Mouse (Mus musculus): ENCODE results near the gene Psmb9.
"Not testable (repeated sequence)": the region's sequence is repeated elsewhere in the genome, so short reads cannot be mapped to it uniquely, and the experiment has no call there.

Psmb9 gene

DNA sequence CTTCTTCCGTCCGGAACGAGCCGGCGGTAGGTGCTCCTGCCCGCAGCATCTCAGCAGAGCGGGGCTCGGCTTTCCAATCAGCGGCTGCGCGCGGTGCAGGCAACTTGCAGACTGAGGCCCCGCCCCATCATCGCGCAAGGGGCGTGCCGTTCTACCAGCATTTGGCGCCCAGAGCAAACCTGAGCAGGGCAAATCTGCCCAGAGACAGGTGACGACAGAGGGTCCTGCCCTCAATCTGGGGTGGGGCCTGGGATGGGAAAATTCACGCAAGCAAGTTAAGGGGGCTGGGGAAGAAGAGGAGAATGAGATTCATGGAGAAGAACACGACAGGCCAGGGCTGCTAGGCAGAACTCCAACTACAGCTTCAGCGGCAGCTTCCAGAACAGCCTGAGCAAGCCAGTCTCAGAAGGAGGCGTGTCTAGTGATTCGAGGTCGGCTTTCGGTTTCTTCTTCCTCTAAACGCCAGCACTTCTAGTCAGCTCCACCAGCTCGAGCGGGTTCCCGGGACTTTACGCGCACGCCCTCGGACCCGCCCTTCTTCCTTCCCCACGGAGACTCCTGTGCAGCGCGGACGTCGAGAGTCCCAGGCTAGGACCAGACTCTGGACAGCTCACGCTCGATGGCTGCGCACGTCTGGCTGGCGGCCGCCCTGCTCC, at the start of gene Psmb9, which contains the start of gene Tap1:
Psmb9 (minus strand) TSS at position 504 of the 656 bp plus-strand sequence.
Tap1 (plus strand) TSS at position 293 of the 656 bp plus-strand sequence.
- peak; percentile 74 for ATAC-seq (ENCODE audit: insufficient number of reproducible peaks, low FRiP score, low TSS enrichment)

DNA sequence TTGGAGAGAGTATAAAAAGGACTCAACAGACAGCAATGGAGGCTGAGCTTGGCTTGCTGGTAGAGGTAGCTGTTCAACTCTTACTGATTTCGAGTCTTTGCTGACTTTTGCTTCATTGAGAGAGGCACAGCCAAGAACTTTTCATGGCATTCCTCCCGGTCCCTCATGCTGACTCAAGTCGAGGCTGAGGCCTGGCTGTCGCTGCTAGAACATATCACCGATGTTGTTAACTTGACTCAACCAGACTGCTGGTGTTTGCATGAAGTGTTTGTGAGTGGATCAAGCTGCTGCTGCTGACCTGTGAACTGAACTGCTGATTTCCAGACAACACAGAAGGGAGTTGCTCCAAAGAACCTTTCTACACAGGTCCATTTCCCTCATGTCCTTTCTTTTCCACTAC, 49.1 kb upstream of the Psmb9 start:
- ATAC-seq (ENCODE audit: insufficient number of reproducible peaks, low FRiP score, low TSS enrichment) = no peak

DNA sequence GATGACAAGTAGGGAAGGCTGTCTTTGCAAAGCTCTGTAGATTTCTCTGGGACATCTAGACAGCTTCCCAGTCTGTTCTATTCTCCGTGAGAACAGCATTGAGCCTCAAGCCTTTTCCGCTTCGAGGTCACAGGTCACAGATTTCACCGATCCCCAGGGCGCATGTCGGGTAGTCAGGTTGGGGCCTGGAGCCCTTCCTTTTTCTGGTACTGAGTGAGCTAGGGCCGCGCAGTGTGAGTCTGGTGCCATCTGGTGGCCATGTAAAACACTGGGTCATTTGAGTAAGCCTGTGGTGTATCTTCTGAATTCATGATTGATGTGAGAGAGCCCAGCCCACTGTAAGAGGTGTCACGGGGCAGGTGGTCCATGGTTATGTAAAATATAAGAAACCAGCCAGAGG, 47.4 kb upstream of the Psmb9 start:
- no peak; the same call in 1 of the 2 replicates for ATAC-seq (ENCODE audit: insufficient number of reproducible peaks, low FRiP score, low TSS enrichment)

DNA sequence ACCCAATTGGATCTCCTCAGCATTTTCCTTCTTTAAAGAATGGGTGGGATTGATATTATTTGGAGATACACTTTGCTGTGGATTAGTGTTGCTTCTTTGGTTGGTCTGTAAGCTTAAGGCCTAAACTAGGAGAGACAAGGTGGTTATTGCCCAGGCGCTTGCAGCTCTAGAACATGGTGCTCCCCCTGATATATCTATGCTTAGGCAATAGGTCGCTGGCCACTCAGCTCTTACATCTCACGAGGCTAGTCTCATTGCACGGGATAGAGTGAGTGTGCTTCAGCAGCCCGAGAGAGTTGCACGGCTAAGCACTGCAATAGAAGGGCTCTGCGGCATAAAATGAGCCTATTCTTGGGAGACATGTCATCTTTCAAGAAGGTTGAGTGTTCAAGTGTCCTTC, 44.5 kb upstream of the Psmb9 start:
- not testable (repeated sequence) for ATAC-seq (ENCODE audit: insufficient number of reproducible peaks, low FRiP score, low TSS enrichment)

DNA sequence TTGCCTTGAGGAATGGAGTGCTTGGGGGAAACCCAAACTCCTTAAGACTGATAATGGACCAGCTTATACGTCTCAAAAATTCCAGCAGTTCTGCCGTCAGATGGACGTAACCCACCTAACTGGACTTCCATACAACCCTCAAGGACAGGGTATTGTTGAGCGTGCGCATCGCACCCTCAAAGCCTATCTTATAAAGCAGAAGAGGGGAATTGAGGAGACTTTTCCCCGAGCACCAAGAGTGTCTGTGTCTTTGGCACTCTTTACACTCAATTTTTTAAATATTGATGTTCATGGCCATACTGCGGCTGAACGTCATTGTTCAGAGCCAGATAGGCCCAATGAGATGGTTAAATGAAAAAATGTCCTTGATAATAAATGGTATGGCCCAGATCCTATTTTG, 43.4 kb upstream of the Psmb9 start:
- not testable (repeated sequence) for ATAC-seq (ENCODE audit: insufficient number of reproducible peaks, low FRiP score, low TSS enrichment)

DNA sequence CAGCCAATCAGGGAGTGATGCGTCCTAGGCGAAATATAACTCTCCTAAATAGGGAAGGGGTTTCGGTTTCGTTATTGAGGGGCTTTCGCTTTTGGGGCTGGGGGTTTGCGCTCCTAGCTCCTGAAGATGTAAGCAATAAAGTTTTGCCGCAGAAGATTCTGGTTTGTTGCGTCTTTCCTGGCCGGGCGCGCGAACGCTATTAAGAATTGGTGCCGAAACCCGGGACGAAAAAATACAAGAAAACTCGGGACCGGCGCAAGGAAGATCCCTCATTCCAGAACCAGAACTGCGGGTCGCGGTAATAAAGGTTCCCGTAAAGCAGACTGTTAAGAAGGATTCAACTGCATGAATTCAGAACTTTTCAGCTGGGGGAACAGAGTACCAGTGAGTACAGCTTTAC, 38.3 kb upstream of the Psmb9 start:
- ATAC-seq (ENCODE audit: insufficient number of reproducible peaks, low FRiP score, low TSS enrichment) = not testable (repeated sequence)

DNA sequence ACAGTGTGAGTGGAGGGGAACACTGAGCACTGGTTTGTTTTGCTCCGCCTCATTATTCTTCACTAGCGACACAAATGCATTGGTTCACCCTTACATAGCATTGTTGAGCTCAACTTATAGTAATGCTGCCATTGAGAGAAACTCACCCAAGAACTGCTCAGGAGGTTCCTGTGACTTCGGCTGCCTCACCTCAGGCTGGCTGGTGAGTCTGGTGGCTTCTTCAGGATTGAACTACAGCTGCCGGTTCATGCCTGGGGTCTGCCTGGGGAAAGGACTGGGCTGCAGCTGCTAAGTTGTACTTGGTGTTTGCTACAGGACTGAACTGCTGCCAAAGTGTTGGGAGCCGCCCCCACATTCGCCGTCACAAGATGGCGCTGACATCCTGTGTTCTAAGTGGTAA, 37.9 kb upstream of the Psmb9 start:
- ATAC-seq (ENCODE audit: insufficient number of reproducible peaks, low FRiP score, low TSS enrichment) = no peak

DNA sequence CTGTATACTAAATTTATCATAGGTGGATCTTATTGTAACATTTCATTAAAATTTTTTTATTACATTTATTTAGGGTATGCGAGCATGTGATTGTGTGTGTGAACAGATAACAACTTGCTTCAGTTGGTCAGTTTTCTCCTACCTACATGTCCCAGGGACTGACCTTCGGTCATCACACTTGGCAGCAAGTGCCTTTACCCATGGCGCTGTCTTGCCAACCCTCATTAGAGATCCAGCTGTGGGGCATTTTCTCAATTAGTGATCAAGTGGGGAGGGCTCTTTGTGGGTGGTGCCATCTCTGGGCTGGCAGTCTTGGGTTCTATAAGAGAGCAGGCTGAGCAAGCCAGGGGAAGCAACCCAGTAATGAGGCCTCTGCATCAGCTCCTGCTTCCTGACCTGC, 37.3 kb upstream of the Psmb9 start:
- no peak for ATAC-seq (ENCODE audit: insufficient number of reproducible peaks, low FRiP score, low TSS enrichment)

DNA sequence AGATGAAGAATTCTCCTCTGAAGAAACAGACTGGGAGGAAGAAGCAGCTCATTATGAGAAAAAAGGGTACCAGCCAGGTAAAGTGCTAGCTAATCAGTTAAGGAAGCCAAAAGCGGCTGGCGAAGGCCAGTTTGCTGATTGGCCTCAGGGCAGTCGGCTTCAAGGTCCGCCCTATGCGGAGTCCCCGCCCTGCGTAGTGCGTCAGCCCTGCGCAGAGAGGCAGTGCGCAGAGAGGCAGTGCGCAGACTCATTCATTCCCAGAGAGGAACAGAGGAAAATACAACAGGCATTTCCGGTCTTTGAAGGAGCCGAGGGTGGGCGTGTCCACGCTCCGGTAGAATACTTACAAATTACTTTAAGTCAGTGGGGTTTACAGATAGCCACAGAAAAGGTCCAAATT, 32.8 kb upstream of the Psmb9 start:
- not testable (repeated sequence) for ATAC-seq (ENCODE audit: insufficient number of reproducible peaks, low FRiP score, low TSS enrichment)

DNA sequence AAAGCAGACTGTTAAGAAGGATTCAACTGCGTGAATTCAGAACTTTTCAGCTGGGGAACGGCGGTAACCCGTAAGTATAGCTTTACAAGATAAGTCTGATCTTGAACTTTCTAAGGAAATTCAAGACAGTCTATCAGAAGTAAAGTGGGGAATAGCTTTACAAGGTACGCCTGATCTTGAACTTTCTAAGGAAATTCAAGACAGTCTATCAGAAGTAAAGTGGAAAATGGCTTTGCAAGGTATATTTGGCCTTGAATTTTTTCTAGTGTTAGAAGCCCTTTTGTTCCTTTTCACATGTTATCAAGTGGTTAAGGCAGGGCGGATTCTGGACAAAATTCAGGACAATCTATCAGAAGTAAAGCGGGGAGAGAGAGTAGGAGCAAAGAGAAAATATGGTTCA, 32.2 kb upstream of the Psmb9 start:
- not testable (repeated sequence) for ATAC-seq (ENCODE audit: insufficient number of reproducible peaks, low FRiP score, low TSS enrichment)

DNA sequence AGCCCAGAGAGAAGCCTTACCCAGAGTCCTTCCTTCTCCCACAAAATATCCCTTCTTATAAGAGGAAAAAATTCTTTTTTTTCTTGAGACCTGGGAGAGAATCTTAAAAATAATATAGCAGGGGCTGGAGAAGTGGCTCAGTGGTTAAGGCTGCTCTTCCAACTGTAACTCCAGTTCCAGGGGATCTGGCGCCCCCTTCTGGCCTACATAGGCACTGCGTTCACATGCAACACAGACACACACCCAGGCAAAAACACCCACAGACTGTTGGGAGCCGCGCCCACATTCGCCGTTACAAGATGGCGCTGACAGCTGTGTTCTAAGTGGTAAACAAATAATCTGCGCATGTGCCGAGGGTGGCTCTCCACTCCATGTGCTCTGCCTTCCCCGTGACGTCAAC, 31.5 kb upstream of the Psmb9 start:
- not testable (repeated sequence) for ATAC-seq (ENCODE audit: insufficient number of reproducible peaks, low FRiP score, low TSS enrichment)

DNA sequence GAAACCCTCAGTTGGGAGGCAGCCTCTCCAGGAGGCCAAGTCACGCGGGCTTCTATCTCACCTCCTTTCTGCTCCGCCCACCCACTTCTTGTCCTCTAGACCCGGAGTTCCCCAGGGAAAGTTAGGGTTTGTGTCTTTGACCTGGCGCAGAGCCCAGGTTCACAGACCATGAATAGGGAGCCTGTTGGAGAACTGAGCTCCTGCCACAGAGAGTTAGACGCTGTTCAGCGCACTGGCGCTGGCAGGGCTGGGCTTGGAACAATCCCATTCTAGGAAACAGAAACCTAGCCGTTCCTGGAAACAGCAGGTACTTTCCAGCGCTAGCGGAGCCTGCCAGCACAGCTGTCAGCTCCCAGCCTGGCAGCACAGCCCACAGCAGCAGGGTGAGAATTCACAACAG, 31.1 kb upstream of the Psmb9 start:
- no peak for ATAC-seq (ENCODE audit: insufficient number of reproducible peaks, low FRiP score, low TSS enrichment)

DNA sequence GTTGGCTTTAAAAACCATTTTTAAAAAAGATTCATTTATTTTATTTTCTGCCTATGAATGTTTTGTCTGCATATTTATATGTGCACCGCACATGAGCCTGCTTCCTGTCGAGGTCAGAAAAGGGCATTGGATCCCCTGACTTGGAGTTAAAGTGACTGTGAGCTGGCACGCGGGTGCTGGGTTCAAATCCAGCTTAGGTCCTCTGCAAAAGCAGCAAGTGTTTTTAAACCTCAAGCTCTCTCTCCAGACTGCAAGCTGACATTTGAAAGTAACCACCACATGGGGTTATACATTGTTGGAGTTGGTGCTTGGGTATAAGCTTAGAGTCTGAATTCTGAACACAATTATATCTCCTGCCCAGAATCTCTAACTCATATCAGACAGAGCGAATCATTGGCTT, 30.4 kb upstream of the Psmb9 start:
- ATAC-seq (ENCODE audit: insufficient number of reproducible peaks, low FRiP score, low TSS enrichment) = no peak

DNA sequence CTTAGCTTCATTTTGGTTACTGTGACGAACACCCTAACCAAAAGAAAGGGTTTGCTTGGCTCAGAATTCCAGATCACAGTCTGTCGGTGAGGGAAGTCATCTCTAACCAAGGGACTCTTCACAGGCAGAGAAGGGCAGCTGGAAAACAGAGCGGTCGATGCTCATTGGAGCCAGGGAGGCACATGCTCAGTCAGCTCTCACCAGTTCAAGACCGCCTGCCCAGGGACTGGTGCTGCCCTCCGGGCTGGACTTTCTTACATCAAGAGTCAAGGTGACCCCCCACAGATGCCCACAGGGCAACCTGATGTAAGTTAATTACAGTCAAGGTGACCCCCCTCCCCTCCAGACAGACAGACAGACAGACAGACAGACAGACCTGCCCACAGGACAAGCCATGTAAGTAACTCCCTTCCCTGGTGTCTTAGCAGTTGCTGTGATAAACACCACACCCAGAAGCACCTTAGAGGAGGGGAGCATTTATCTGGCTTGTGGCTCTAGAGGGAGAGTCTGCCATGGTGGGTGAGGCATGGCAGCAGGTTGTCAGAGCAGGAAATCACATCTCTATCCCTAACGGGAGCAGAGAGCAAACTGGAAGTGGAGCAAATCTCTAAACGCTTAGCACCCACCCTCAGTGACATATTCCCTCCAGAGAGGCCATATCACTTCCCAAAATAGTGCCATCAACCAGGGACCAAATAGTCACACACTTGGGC, 29.8 kb upstream of the Psmb9 start:
- no peak for ATAC-seq (ENCODE audit: insufficient number of reproducible peaks, low FRiP score, low TSS enrichment)

DNA sequence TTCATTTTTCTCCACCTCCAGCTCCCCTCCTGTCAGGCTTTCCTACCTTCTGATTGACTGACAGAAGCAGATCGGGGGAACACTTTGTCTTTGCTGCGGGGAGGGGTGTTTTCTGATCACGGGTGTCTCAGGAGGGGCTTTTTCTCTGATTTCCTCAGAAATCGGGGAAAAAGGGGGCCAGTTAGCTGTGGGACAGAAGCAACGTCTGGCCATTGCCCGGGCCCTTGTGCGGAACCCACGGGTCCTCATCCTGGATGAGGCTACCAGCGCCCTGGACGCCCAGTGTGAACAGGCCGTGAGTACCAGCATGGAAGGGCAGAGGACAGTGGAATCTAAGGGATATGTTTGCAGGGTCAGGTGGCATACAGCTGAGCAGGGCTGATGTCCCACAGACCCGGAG, 27.6 kb upstream of the Psmb9 start:
- ATAC-seq (ENCODE audit: insufficient number of reproducible peaks, low FRiP score, low TSS enrichment) = no peak

DNA sequence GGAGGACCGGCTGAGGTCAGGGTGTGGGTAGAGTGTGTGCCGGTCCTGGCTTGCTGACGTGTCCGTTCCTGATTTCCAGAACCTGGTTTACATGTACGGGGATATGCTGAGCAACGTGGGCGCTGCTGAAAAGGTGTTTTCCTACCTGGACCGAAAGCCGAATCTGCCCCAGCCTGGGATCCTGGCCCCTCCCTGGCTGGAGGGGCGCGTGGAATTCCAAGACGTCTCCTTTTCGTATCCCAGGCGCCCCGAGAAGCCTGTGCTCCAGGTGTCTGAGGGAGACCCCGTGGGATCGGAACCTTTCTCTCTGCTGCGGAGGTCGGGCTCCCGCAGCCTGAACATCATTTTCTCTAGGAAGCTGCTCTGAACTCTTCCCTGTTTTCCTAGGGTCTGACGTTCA, 26.4 kb upstream of the Psmb9 start:
- no peak for ATAC-seq (ENCODE audit: insufficient number of reproducible peaks, low FRiP score, low TSS enrichment)

DNA sequence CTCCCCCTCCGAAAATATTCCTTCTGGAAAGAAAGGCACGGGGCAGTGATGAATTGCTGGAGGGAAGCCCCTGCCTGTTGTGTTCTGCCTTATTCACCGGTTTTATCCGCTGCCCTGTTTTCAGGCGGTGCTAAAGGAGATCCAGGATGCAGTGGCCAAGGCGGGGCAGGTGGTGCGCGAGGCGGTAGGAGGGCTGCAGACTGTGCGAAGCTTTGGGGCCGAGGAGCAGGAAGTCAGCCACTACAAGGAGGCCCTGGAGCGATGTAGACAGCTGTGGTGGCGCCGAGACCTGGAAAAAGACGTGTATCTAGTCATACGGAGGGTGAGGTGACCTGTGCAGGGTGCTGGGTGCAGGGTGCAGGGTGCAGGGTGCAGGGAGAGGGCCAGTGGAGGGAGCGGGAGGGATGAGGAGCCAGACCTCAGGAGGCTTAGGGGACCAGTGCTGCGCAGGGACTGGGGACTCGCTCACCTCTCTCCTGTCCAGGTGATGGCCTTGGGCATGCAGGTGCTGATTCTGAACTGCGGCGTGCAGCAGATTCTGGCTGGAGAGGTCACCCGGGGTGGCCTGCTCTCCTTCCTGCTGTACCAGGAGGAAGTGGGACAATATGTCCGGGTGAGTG, 24.3 kb upstream of the Psmb9 start:
- no peak for ATAC-seq (ENCODE audit: insufficient number of reproducible peaks, low FRiP score, low TSS enrichment)

DNA sequence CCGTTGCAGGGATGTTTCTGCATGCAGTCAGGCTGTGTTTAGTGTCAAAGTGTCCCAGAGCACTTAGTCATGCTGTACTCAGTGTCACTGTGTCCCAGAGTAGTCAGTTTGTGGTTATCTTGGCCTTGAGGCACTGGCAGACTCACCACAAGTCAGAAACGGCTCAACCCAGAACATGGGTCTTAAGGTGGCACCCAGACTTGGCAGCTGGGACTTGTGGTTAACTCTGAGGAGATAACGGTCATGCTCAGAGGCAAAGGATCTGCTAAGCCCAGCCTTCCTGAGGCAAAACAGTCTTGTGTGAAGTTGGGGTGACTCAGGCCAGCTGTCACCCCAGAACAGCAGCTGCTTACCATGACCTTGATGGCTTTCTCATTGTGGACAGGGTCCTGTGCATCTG, 23.0 kb upstream of the Psmb9 start:
- no peak for ATAC-seq (ENCODE audit: insufficient number of reproducible peaks, low FRiP score, low TSS enrichment)

DNA sequence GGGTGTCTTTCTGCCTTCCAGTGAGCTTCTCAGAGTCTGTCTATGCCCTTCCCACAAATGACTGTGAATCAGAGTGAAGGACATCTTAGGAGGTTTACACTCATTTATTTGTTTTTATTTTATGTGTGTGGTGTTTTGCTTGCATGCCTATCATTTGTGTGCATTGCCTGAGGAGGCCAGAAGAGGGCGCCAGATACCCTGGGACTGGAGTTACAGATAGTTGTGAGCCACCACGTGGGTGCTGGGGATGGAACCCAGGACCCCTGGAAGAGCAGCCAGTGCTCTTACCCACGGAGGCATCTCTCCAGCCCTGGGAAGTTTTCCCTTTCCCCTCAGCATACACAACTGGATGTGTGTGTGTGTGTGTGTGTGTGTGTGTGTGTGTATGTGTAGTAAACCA, 22.1 kb upstream of the Psmb9 start:
- no peak for ATAC-seq (ENCODE audit: insufficient number of reproducible peaks, low FRiP score, low TSS enrichment)

DNA sequence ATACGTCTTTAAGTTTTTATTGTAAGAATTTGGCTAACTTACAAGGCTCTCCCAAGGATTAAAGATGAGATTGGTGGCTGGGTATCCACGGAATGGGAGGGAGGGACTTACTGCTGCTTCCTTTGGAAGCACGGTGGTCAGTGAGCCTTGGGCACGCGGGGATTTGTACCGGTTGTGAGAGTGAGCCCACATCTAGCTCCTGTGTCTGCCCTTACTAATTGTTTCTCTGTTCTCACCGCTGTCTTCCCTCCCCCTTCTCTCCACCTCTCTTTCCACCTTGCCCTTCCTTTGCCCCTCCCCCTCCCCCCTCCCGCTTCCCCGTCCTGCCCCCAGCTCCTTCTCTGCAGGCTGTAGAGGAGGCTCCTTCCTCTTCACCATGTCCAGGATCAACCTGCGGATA, 20.9 kb upstream of the Psmb9 start:
- ATAC-seq (ENCODE audit: insufficient number of reproducible peaks, low FRiP score, low TSS enrichment) = no peak

DNA sequence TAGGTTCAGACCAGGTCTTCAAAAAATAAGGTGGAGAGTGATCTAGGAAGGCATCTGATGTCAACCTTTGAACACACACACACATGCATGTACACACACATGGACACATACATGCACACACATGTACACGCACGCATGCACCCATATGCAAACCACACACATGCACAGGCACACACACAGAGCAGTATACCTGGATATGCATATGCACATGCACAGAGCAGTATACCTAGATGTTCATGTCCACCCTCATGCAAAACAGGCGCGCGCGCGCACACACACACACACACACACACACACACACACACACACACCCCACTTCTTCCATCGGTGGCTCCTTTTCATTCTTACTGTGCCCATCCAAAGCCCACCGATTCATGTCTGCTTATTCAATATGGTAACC, 20.3 kb upstream of the Psmb9 start:
- ATAC-seq (ENCODE audit: insufficient number of reproducible peaks, low FRiP score, low TSS enrichment) = no peak

DNA sequence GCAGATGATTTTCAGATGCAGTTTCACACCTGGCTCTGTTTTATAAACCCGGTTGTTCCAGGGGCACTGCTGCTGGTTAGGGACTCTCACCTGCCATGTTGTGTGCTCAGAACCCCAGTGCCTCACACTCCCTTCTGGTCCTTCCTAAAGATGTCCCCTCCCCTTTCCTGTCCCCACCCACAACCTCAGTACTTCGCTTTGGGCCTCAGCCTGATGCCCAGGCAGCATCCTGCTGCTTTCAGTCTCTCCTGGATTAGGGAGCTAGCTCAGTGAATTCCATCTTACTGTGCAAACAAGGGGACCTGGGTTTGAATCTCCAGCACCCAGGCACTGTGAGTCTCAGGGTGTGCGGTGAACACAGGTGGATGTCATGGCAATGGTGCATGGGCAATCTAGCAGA, 19.9 kb upstream of the Psmb9 start:
- no peak for ATAC-seq (ENCODE audit: insufficient number of reproducible peaks, low FRiP score, low TSS enrichment)
